Mouse (Mus musculus) spleen, adult 2 months (tissue): ENCODE measurements around the gene CK137956.

Experiments
- CTCF ChIP-seq: fragments of 200-500 bp; IDR thresholded peaks from 2 replicates; pipeline ENCODE4 v1.5.1; 2011; ENCODE audit warnings: mild to moderate bottlenecking, inconsistent platforms; ENCODE audit not compliant: insufficient read depth, insufficient read length, insufficient replicate concordance; ENCODE audit errors: extremely low read depth
- POLR2A ChIP-seq: fragments of 200-500 bp; IDR thresholded peaks from 2 replicates; pipeline ENCODE4 v1.6.1; 2011; ENCODE audit warnings: low read depth, low read length, inconsistent platforms

DNA sequence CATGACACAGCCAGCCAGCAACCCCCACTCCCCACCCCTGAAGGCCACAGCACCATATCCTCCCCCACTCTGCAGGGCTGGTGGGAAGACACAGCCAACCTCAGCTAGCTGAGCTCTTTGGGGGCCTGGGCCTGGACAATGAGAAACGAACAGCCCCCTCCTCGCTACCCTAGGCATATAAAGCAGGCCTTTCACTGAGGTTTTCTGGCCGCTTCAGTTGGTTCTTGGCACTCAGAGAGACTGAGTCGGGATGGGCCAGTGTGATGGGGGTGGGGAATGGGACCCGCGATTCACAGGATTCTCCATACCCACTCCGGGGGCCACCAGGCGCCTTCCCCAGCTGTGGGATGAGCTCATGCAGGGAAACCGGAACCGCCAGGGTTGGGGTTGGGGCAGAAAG is 15.1 kb upstream of the CK137956 start:
- TF ChIP-seq CTCF (no peak), POLR2A (no peak)
